Mouse (Mus musculus) intestine, postnatal 0 days (tissue): ENCODE measurements around the gene Serpina1b. TPM values are rescaled to one million over a fixed set of nuclear protein-coding genes. Genes with fewer than 3 reads are reported as not detected.
"Not testable (repeated sequence)": the region's sequence is repeated elsewhere in the genome, so short reads cannot be mapped to it uniquely, and the experiment has no call there.

Experiments used
- ATAC-seq: fragments of 200-750 bp; cut with Nextera tagmentation; 2 replicates; pipeline ENCODE4 v1.8.0; 2017; ENCODE audit warnings: mild to moderate bottlenecking, moderate TSS enrichment, moderate library complexity
- H3K27ac ChIP-seq: fragments of 300-500 bp; sonication (generic); 2 replicates; pipeline ENCODE4 v1.5.1; 2014; ENCODE audit warnings: mild to moderate bottlenecking, low read depth, low read length, moderate library complexity
- H3K27me3 ChIP-seq: fragments of 300-500 bp; sonication (generic); replicated peaks from 2 replicates; pipeline ENCODE4 v1.6.1; 2014; ENCODE audit warnings: low read length, mixed read lengths; ENCODE audit not compliant: control insufficient read depth, insufficient read depth
- H3K36me3 ChIP-seq: fragments of 300-500 bp; sonication (generic); 2 replicates; pipeline ENCODE4 v1.6.1; 2014; ENCODE audit warnings: mild to moderate bottlenecking, moderate library complexity; ENCODE audit not compliant: control insufficient read depth, insufficient read depth
- H3K4me1 ChIP-seq: fragments of 300-500 bp; sonication (generic); replicated peaks from 2 replicates; pipeline ENCODE4 v1.6.1; 2014; ENCODE audit warnings: antibody characterized with exemption, low read length, mixed read lengths; ENCODE audit not compliant: control insufficient read depth, insufficient read depth
- H3K4me2 ChIP-seq: fragments of 300-500 bp; sonication (generic); replicated peaks from 2 replicates; pipeline ENCODE4 v1.6.1; 2014; ENCODE audit warnings: low read depth, mild to moderate bottlenecking, moderate library complexity
- H3K4me3 ChIP-seq: fragments of 300-500 bp; sonication (generic); 2 replicates; pipeline ENCODE4 v1.5.1; 2014; ENCODE audit warnings: low read depth, low read length
- H3K9ac ChIP-seq: fragments of 300-500 bp; sonication (generic); 2 replicates; pipeline ENCODE4 v1.6.1; 2014; ENCODE audit warnings: mild to moderate bottlenecking, low read depth, low read length
- H3K9me3 ChIP-seq: fragments of 300-500 bp; sonication (generic); 2 replicates; pipeline ENCODE4 v1.6.1; 2016; ENCODE audit warnings: mixed run types; ENCODE audit not compliant: control insufficient read depth
- CTCF ChIP-seq: sonication (generic); IDR thresholded peaks from 2 replicates; pipeline ENCODE4 v1.5.1; 2016; ENCODE audit warnings: low read depth, mild to moderate bottlenecking, control low read depth, antibody characterized with exemption, moderate library complexity
- WGBS: fragments of 180-500 bp; shearing (Covaris S2); extraction: QIAGEN DNeasy Blood & Tissue Kit; methylation state at CpG from one replicate; pipeline ENCODE4 v1.1.7; 2014; 5-methylcytosine and 5-hydroxymethylcytosine counted together
- polyA plus RNA-seq: library from polyadenylated mRNA; unstranded; fragments of >200 nt; fragmentation: Nextera tagmentation; extraction: Ambion mirVana; gene quantifications from 2 replicates; pipeline ENCODE4 v1.2.1, GENCODE M21; 2015

Gene Serpina1b
- 34.2 and 45.6 TPM in 2 replicates for polyA plus RNA-seq

DNA sequence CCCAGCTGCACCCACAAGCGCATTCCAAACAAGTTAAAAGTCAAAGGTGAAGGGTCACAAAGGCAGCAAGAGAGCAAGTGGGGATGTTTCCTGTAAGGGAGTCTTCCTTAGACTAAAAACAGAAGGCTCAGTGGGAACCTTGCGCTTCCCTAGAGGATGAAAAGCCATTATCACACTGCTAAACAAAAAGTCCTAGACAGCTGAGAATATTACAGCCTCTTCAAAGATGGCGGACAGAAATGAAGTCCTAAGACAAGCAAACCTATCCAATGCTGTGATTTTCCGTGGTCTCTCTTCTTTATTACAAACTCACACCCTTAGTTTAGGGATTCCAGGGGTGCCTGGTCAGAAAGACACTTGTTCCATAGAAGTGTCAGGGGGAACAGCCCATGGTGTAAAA lies at the start of gene Serpina1b:
Serpina1b (minus strand) TSS at position 101 of the 400 bp plus-strand sequence.
- H3K4me2 ChIP-seq, H3K36me3 ChIP-seq, H3K27me3 ChIP-seq, ATAC-seq, H3K4me3 ChIP-seq, H3K9ac ChIP-seq, H3K4me1 ChIP-seq, H3K9me3 ChIP-seq, H3K27ac ChIP-seq: not testable (repeated sequence)
- 90% methylated on average over 4 of the region's 4 CpGs for WGBS

GRCm38 (mm10) chr12:103866873-103867272 lies 36.7 kb upstream of the Serpina1b start:
- H3K9ac ChIP-seq, ATAC-seq, H3K27me3 ChIP-seq, H3K4me3 ChIP-seq, H3K36me3 ChIP-seq, H3K4me2 ChIP-seq, H3K4me1 ChIP-seq, H3K9me3 ChIP-seq, H3K27ac ChIP-seq: not testable (repeated sequence)
- 43% methylated on average over 1 of the region's 1 CpGs for WGBS

GRCm38 (mm10) chr12:103863101-103863974 lies 33.2 kb upstream of the Serpina1b start, which contains the start of gene Serpina1a:
Gene Serpina1a, minus strand, starts transcription at chr12:103863562.
- H3K9ac ChIP-seq, H3K27me3 ChIP-seq, H3K36me3 ChIP-seq, H3K27ac ChIP-seq, H3K4me3 ChIP-seq, H3K4me1 ChIP-seq, H3K9me3 ChIP-seq, H3K4me2 ChIP-seq: not testable (repeated sequence)
- WGBS = 49% methylated on average over 9 of the region's 9 CpGs
- peak; percentile 86 for ATAC-seq

DNA sequence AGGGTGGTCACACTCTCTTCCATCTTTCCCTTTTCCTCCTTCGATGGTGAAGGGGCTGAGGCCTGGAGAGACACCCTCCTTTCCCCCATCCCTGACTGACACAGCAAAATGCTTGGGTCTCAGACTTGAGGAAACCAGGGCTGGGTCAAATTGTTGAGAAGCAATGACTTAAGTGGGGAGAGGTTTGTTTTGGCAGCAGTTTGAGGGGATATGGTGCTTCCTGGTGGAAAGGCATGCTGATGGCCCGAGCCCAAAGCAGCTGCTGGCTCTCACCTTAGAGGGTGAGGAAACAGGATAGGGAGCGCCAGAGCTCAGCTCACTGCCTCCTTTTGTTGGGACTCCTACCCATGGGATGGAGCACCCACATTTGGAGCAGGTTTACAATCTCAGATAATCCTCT lies 30.8 kb upstream of the Serpina1b start:
- TF ChIP-seq CTCF = no peak
- Histone ChIP-seq H3K4me3 (no peak overlapping the region), H3K9me3 (no peaks in the 10 kb centered on the region), H3K36me3 (no peaks in the 10 kb centered on the region), H3K9ac (no peak overlapping the region), H3K4me2 (no peak overlapping the region), H3K27me3 (no peaks in the 10 kb centered on the region), H3K4me1 (no peaks in the 10 kb centered on the region), H3K27ac (0 out of 2 replicates have a peak overlapping the region, but pooled peaks have one; percentile 21)
- ATAC-seq = no peak
- 79% methylated on average over 3 of the region's 3 CpGs for WGBS

GRCm38 (mm10) chr12:103860571-103860970 lies 30.4 kb upstream of the Serpina1b start:
- H3K4me3 ChIP-seq, H3K9me3 ChIP-seq, H3K27ac ChIP-seq, H3K9ac ChIP-seq, H3K36me3 ChIP-seq, H3K4me2 ChIP-seq, H3K27me3 ChIP-seq, H3K4me1 ChIP-seq: not testable (repeated sequence)
- 0 out of 2 replicates have a peak, but pooled peaks have one; percentile 41 for ATAC-seq
- WGBS = 25% methylated on average over 3 of the region's 4 CpGs

DNA sequence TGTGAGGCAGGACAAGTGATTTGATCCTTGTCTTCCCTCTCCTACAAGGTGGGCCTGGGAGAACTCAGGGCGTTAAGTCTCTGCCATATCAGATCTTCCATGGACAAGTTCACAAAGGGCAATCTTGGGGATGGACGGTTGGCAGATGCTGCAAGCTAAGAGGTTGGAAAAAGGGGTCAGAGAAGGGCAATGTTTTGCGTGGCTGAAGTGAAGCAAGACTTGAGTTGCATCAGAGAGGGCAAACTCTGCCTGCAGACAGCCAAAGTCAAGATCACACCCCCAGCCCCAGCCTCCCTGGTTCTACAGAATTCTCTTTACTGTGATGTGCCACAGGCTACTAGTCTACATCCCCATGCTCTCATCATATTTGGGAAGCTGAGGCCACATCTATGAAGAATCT lies 29.4 kb upstream of the Serpina1b start:
- H3K9me3 ChIP-seq, H3K9ac ChIP-seq, H3K27me3 ChIP-seq, H3K4me3 ChIP-seq, H3K27ac ChIP-seq, ATAC-seq, H3K4me1 ChIP-seq, H3K4me2 ChIP-seq, H3K36me3 ChIP-seq: not testable (repeated sequence)
- WGBS = 54% methylated on average over 3 of the region's 3 CpGs

GRCm38 (mm10) chr12:103853032-103853431 lies 22.9 kb upstream of the Serpina1b start:
- H3K9ac ChIP-seq, H3K27ac ChIP-seq, H3K36me3 ChIP-seq, H3K4me3 ChIP-seq, H3K4me1 ChIP-seq, H3K9me3 ChIP-seq, ATAC-seq, H3K4me2 ChIP-seq, H3K27me3 ChIP-seq: not testable (repeated sequence)
- 79% methylated on average over 2 of the region's 2 CpGs for whole genome bisulfite sequencing

- H3K9me3 ChIP-seq, H3K9ac ChIP-seq, H3K36me3 ChIP-seq, H3K4me1 ChIP-seq, H3K27ac ChIP-seq, H3K4me3 ChIP-seq, H3K27me3 ChIP-seq: not testable (repeated sequence)
- peak; percentile 79 for ATAC-seq
- WGBS = 29% methylated on average over 6 of the region's 6 CpGs
- peak overlapping the region; percentile 35 for H3K4me2 ChIP-seq
Observed at GRCm38 (mm10) chr12:103827661-103828372, 2.4 kb downstream of the Serpina1b start.

DNA sequence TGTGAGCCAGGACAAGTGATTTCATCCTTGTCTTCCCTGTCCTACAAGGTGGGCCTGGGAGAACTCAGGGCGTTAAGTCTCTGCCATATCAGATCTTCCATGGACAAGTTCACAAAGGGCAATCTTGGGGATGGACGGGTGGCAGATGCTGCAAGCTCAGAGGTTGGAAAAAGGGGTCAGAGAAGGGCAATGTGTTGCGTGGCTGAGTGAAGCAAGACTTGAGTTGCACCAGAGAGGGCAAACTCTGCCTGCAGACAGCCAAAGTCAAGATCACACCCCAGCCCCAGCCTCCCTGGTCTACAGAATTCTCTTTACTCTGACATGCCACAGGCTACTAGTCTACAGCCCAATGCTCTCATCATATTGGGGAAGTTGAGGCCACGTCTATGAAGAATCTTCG lies 6.3 kb downstream of the Serpina1b start:
- WGBS = 85% methylated on average over 4 of the region's 5 CpGs
- not testable (repeated sequence) for H3K36me3 ChIP-seq, H3K9me3 ChIP-seq, H3K27ac ChIP-seq, H3K4me3 ChIP-seq, H3K4me2 ChIP-seq, H3K9ac ChIP-seq, H3K27me3 ChIP-seq, ATAC-seq, H3K4me1 ChIP-seq
